Mouse (Mus musculus): Measurements from ENCODE around the gene Plin5.
"Not testable (repeated sequence)": the region's sequence is repeated elsewhere in the genome, so short reads cannot be mapped to it uniquely, and the experiment has no call there.

Plin5 gene

GRCm38 (mm10) chr17:56074097-56074826 lies 43.1 kb downstream of the Plin5 start:
- DNase-seq (ENCODE audit: extremely low spot score): peak; percentile 93

- DNase-seq (ENCODE audit: extremely low spot score): no peak
Measured at GRCm38 (mm10) chr17:56072243-56072642, 45.2 kb downstream of the Plin5 start.

- no peak for DNase-seq (ENCODE audit: extremely low spot score)
Measured at GRCm38 (mm10) chr17:56071126-56071525, 46.3 kb downstream of the Plin5 start.

- no peak for DNase-seq (ENCODE audit: extremely low spot score)
Measured at GRCm38 (mm10) chr17:56069066-56069465, 48.3 kb downstream of the Plin5 start.

GRCm38 (mm10) chr17:56066451-56066850 lies 50.9 kb downstream of the Plin5 start:
- DNase-seq (ENCODE audit: extremely low spot score): no peak

- not testable (repeated sequence) for DNase-seq (ENCODE audit: extremely low spot score)
Measured at GRCm38 (mm10) chr17:56065715-56066114, 51.7 kb downstream of the Plin5 start.

GRCm38 (mm10) chr17:56062081-56062480 lies 55.3 kb downstream of the Plin5 start:
- DNase-seq (ENCODE audit: extremely low spot score): no peak

Data from embryo, embryonic 9.5 days (tissue).